Mouse (Mus musculus): ENCODE results near the gene Mfap2.
A peak's percentile ranks its signal among the peaks of the same experiment; 100 is the strongest.

Mfap2 gene

GRCm38 (mm10) chr4:140988706-140989290 lies 21.4 kb upstream of the Mfap2 start:
- no peak for DNase-seq (ENCODE audit: low spot score)

- no peak for DNase-seq (ENCODE audit: low spot score)
Observed at GRCm38 (mm10) chr4:140989447-140989846, 20.8 kb upstream of the Mfap2 start.

GRCm38 (mm10) chr4:140992215-140992614 lies 18.0 kb upstream of the Mfap2 start:
- no peak for DNase-seq (ENCODE audit: low spot score)

- no peak for DNase-seq (ENCODE audit: low spot score)
Observed at GRCm38 (mm10) chr4:140993846-140994245, 16.4 kb upstream of the Mfap2 start.

GRCm38 (mm10) chr4:140995811-140996210 lies 14.4 kb upstream of the Mfap2 start:
- DNase-seq (ENCODE audit: low spot score) = no peak

- DNase-seq (ENCODE audit: low spot score) = no peak
Observed at GRCm38 (mm10) chr4:140996812-140997211, 13.4 kb upstream of the Mfap2 start.

GRCm38 (mm10) chr4:141005983-141006382 lies 4.2 kb upstream of the Mfap2 start:
- DNase-seq (ENCODE audit: low spot score) = no peak

GRCm38 (mm10) chr4:141008028-141008427 lies 2.2 kb upstream of the Mfap2 start:
- DNase-seq (ENCODE audit: low spot score) = no peak

- peak; percentile 38 for DNase-seq (ENCODE audit: low spot score)
Observed at GRCm38 (mm10) chr4:141010526-141010925, 308 bp downstream of the Mfap2 start.

GRCm38 (mm10) chr4:141010941-141011429 lies 767 bp downstream of the Mfap2 start:
- DNase-seq (ENCODE audit: low spot score) = no peak

GRCm38 (mm10) chr4:141011556-141012328 lies 1.5 kb downstream of the Mfap2 start:
- no peak for DNase-seq (ENCODE audit: low spot score)

GRCm38 (mm10) chr4:141012558-141012957 lies 2.3 kb downstream of the Mfap2 start:
- no peak for DNase-seq (ENCODE audit: low spot score)

GRCm38 (mm10) chr4:141014114-141014513 lies 3.9 kb downstream of the Mfap2 start:
- DNase-seq (ENCODE audit: low spot score) = no peak

- DNase-seq (ENCODE audit: low spot score) = no peak
Observed at GRCm38 (mm10) chr4:141014856-141015255, 4.6 kb downstream of the Mfap2 start.

- no peak for DNase-seq (ENCODE audit: low spot score)
Observed at GRCm38 (mm10) chr4:141015356-141015755, 5.1 kb downstream of the Mfap2 start.

- DNase-seq (ENCODE audit: low spot score) = no peak
Observed at GRCm38 (mm10) chr4:141016311-141016710, 6.1 kb downstream of the Mfap2 start.

GRCm38 (mm10) chr4:141017657-141018436 lies 7.6 kb downstream of the Mfap2 start:
- no peak for DNase-seq (ENCODE audit: low spot score)

GRCm38 (mm10) chr4:141020220-141020619 lies 10.0 kb downstream of the Mfap2 start:
- no peak for DNase-seq (ENCODE audit: low spot score)

GRCm38 (mm10) chr4:141020811-141021613 lies 10.8 kb downstream of the Mfap2 start:
- peak; percentile 74 for DNase-seq (ENCODE audit: low spot score)

GRCm38 (mm10) chr4:141021614-141021929 lies 11.4 kb downstream of the Mfap2 start:
- DNase-seq (ENCODE audit: low spot score) = no peak

GRCm38 (mm10) chr4:141024052-141024451 lies 13.8 kb downstream of the Mfap2 start:
- DNase-seq (ENCODE audit: low spot score) = no peak

- DNase-seq (ENCODE audit: low spot score) = no peak
Observed at GRCm38 (mm10) chr4:141024992-141025391, 14.8 kb downstream of the Mfap2 start.

Data from ovary, postnatal 10 days (tissue).